Mouse (Mus musculus) layer of hippocampus, postnatal 14 days (tissue): ENCODE data around the gene 4930432M17Rik. TPM values are rescaled to one million over a fixed set of nuclear protein-coding genes. Genes with fewer than 3 reads are reported as not detected.

Experiments used
- DNase-seq, 2 experiments: peaks; one replicate each; pipeline ENCODE4 v3.0.0; 2021 to 2022; ENCODE audit warnings: low spot score in 2 of 2, mixed read lengths in 1 of 2
- long read RNA-seq, 2 experiments: library from polyadenylated mRNA; stranded (forward); transcript quantifications; one replicate each; pipeline ENCODE4 v2.0.0; 2021
- total RNA-seq, 2 experiments: library from RNA; stranded (reverse); gene quantifications; 2 replicates each; pipeline ENCODE4 v1.2.3; 2021

4930432M17Rik gene
- not detected for total RNA-seq
- long read RNA-seq, experiment 1, result 0 reads
- long read RNA-seq, experiment 2, result 0 reads

DNA sequence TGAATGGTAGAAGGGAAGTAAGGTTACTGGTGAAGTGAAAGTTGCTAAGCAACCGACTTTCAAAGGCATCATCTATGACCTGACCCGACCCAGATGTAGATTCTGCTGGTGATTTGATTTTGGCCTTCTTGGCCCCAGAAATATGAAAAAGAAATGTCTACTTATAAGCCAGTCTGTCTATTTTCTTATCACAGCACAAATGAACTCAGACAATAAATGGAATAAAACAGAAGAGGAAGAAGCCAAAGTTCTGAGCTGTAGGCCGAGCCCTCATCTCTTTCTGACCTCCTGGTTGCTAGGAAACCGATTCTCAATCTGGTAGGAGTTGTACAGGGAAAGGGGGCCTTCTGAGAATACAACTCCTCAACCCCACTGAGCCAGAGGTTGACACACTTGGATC is at the start of gene 4930432M17Rik:
4930432M17Rik (plus strand) TSS at position 301 of the 400 bp plus-strand sequence.
- no peak for DNase-seq

DNA sequence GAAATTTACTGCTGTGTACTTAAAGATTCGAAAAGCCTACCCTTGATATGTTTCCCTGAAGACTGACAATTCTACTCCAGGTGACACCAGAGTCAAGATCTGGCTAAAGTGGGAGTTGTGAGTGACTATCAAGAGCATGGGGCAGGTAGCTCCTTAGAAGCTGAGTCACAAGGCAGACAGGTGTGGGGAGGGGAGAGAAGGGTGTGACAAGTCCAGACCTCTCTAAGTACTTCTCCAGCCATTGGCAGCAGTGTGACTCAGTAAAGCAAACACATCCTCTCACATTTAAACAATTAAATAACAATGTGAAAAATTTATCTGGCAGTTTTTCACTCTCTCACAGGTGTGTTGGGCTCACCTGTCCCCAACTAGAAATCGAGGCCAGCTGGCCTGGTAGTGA is 44.9 kb upstream of the 4930432M17Rik start:
- DNase-seq, result no peak

DNA sequence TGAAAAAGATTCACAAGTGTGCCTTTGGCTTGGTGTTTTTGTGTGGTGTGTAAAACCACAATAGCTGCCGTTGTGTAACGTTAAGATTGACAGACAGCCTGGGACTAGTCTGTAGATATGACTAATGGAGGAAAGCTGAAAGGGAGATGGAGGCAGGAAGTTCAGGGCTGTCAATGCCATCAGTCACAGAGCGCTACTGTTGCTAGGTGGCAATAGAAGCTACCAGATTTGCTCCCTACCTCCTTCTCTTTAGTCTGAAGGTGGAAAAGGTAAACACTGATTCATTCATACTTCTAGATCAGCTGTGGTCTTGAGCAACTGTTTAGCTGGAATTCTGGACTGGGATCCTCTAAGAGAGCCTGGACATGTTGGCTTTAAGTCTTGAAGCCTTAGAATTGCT is 44.3 kb upstream of the 4930432M17Rik start:
- no peak for DNase-seq

DNA sequence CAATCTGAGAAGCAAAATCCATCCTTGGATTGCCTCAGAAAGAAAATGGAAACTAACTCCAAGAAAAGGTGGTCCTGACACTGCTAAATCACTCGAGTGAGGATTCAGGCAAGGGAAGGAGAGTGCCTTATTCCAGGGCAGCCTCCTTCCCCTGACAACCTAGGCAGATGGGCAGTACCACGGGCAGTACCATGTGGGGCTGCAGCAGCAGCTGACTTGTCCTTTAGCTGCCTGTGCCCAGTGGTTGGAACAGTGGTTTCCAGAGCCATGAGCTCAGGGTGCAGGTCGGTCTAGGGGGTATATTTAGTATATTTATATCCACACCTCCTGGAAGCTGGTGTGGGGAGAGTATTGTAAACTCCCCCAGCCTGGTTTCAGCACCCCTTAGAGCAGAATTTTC is 42.3 kb upstream of the 4930432M17Rik start:
- DNase-seq, result no peak

DNA sequence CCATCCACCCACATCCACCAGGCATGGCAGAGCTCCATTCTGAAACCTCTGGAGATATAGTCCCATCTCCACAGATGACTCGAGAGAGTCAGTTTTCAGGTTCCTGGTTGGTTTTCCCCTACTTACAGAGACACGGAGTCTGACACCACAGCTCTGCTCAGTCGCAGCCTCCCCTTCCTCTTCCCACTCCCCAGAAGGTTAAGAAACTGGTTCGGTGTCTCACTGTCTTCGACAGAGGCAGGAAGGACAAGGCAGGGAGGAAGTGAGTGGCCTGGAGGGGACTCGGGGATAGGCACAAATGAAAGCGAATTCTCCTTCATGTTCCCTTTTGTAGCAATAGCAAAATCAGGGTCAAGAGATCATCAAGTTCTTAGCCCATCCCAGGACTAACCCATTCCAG is 39.9 kb upstream of the 4930432M17Rik start:
- no peak for DNase-seq

DNA sequence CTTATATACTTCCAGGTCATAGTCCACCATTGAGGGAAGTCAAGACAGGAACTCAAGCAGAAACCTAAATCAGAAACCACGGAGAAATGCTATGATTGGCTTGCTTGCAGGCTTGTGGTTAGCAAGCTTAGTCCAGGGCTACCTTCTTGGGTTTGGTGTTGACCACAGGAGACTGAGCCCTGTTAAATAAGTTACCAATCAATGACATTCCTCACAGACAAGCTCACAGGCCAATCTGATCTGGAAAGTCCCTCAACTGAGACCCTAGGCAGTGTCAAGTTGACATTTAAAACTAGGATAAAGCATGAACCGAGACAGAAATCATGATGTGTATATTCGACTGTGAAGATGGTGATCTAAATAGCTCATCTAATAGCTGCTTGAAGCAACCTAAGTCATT is 35.6 kb upstream of the 4930432M17Rik start:
- no peak for DNase-seq

DNA sequence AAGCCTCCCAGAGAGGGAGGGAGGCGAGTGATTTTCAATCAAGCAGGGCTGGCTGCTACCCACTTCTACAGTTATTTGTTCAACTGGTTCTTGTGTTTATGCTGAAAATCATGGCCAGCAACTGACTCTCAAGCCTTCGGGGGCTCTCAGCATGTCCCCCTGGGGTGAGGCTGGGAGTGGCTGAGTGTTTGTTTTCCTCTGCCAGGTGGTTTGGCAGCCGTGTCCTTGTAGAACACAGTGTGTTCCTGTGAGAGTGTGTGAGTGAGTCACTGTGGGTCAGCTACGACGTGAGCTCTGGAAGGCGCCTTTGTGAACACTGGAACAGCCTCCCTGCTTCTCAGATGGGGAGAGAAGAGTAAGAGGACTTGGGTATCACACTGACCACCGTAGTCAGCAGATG is 35.1 kb upstream of the 4930432M17Rik start:
- peak in 1 of 2 experiments; percentile 21 for DNase-seq

DNA sequence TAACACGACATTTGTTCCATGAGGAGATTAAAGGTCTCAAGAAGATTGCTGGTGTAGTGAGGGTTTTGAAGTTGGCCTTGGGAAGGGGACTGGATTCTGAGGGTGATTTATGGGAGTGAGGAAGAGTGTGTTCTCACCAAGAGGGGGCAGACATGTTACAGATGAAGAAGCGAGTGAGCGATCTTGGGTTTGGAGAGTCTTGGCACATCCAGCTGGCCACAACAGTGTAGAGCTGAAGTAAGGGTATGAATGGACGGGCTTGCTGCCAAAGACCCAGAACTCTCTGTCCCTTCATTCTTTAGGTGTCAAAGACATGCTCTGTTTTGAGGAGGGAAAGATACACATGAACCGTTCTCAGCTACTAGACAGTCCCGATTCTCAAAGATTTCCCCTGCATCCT is 34.2 kb upstream of the 4930432M17Rik start:
- DNase-seq, result peak; percentile 56 to 89

DNA sequence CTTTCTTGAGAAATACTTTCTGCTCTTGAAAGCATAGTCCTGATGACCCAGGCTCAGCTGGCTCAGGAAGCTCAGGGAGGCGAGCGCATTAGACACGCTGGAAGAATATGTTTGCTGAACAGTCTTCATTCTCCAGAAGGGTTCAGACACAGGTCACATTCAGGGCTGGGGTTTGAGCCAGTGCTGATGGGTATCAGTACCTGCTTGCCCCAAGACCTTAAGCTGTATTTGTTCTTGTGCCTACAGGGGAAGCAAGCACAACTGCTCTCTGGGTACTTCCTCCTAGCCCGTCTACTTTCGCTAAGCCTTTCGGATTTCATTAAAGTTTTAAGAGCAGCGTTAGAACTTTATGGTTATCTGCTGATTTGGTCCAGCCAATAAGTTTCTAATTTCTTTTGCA is 33.8 kb upstream of the 4930432M17Rik start:
- no peak for DNase-seq

DNA sequence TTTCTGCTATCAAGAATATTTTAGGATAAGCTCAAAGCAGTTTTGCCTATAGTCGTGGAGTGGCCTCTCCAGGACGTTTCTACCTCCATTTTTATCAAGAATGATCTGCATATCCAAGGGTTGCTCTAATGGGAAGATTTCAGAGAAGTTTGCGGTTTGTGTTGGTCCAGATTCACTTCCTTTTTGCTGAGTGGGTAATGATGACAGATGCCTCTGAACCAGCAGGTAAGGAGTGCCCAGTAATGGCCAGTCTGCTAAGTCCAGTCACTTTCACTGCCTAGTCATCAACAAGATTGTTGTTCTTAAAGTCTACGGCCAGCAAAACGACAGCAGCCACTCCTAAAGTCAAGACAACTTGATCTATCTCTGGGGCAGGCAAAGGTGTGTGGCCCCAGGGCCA is 32.8 kb upstream of the 4930432M17Rik start:
- no peak for DNase-seq

DNA sequence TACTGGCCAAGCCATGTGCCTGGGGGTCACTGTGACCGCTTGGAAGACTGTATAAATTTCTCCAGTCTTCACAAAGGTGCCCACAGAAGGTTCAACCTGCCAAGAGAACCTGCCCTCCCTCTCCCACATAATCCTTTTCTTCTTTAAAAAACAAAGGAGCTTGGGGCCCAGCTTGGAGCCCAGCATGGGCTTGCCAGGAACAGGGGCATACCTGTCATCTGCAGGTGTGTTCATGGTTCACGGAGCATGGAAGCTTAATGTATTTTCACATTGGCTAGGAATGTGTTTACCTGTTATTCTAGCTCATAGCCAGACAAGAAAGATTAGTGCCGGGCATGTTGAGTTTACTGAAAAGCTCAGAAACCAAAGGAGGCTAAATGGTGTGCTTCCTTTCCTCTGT is 32.3 kb upstream of the 4930432M17Rik start:
- DNase-seq, result no peak

DNA sequence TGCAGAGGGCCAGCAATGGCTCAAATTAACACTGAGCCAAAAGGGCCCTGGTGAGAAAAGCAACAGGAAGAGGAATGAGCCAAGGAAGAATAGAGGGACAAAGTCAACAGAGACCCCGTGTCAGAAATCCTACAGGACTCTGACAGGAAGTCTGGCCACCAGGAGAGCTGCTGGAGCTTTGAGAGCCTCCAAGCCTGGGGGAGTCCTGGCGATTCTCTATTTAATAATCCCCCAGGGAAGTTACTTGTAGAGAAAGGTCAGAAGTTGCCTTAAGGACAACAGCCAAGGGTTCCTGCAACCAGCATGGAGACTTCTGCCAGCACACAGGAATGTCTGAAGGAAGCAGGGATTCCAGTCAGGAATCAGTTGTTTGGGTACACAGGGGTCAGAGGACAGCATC is 30.0 kb upstream of the 4930432M17Rik start:
- DNase-seq, result no peak

DNA sequence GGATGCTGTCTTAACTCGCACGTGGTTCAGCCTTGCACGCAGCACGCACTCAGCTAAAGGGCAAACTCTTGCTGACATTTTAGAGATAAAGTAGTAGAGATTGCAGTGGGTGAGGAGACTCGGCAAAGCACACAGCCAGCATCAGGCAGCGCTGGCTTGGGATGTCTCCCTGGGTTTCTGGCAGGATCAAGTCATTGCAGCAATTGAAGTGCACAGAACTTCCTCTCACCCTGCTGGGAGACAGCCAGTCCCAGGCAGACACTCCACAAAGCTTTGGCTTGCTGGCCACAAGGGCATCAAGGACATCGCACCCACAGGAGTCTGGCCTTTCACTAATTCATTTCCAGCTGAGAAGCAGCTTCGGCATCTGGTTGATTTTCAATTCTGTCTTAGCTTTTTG is 27.3 kb upstream of the 4930432M17Rik start:
- peak in 1 of 2 experiments; percentile 41 for DNase-seq

DNA sequence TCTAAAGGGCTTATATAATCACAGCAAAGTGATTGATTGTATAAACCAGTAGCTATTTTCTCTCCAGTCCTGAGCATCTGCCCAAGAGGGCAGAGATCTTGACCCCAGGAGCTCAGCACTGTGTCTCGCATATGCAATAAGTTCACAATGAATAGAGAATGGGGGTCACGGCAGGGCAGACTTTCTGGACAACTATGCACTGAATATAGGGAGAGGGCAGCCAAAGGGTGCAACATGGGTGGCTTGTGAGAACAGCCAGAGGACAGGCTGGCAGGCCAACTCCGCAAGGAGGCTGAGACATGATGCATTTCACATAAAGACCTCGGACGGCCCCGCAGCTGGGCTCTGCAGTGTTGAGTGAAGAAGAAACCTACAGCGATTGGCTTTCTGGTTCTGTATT is 25.1 kb upstream of the 4930432M17Rik start:
- DNase-seq, result no peak

DNA sequence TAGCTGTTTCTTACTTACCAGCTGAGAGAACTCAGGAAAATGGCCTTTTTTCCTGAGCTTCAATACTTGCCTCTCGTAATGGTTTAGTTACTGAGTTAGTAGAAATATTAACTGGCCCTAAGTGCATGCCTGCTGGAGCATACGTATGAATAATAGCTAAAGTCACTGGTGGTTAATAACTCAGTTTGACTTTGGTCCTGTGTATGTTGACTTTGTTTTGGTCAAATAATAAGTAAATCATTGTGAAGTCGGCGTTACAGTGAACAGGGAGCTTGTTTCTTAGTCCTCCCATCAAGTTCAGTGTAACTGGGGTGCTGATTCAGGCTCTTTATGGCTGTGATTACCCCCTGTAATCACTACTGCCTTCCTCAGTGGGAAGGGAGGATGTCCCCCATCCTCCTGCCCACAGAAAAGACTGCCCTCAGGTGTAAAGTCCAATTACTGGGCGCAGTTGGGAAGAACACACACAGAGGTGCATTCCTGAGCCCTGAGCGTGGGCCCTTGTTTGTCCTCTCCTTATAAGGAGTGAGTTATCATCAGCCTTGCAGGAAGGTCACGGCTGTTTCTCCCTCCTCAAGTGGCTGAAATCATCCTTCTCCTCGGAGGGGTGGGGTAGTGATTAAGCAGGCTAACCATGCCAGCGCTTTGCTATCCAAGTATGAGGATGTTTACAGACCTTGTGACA is 24.1 kb upstream of the 4930432M17Rik start:
- DNase-seq, result no peak

DNA sequence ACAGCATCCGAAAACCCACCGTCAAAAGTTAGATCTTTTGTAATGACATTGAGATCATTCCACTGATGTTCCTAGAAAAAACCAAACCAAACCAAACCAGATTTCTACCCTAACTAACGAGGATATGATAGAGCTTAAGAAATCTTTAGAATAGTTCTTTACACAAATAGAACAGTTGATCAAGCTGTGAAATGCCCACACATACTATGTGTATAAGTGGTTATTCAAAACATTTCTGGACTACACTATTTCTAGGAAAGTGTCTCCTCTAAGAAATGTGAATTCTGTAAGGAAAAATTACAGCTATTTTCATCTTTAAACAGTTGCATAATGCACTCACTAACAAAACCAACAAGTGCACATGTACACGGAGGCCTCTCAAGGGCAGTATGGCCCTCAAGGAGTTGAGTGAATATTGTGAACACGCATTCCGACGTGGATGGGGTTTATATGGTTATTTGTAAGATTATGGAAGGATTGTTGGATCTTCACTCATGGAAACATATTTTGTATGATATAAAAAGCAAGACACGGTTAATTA is 22.3 kb upstream of the 4930432M17Rik start:
- DNase-seq, result no peak

DNA sequence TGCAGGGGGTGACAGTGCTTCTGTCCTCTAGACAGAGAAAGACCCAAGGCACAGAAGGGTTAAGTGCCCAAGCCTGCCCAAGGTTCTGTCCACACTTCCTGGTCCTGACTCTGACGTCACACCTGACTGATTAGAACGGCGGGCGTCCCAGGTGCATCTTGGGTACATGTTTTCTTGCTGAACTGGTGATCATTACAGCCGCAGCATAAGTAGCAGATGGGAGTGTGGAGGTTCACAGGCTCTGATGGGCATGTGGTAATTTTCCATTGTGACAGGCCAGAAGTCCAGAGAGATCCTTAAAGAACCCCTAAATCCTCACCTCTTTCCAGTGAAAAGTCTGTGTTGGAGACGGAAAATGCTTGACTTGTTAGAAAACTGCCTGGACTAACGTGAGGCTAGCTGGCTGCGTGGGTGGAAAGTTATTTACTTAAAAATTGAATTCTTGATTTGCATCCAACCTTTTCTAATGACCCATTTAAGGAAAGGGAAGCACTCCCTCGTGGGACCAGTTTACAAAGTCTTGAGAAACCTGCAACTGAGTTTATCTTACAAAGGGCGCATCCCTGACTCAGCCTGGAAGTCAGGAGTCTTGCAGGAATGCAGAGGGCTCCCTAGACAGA is 20.4 kb upstream of the 4930432M17Rik start:
- no peak for DNase-seq

DNA sequence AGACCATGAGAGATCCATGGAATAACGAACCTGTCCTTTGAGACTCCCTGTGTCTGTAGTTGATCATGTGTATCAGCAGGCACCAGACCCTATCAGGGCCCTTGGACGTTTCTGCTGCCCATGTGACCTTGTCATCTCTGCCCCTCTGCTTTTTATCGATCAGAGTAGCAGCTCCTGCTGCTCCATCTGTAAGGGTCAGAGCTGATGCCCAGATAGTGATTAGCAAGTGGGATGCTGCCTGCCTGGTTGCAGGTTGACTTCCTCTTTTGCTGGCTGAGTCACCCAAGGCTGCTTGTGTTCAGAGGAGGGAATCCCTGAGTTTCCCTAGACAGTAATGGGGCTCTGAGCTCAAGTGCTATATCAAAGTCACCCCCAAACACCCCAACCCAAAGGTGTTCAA is 18.9 kb upstream of the 4930432M17Rik start:
- no peak for DNase-seq

DNA sequence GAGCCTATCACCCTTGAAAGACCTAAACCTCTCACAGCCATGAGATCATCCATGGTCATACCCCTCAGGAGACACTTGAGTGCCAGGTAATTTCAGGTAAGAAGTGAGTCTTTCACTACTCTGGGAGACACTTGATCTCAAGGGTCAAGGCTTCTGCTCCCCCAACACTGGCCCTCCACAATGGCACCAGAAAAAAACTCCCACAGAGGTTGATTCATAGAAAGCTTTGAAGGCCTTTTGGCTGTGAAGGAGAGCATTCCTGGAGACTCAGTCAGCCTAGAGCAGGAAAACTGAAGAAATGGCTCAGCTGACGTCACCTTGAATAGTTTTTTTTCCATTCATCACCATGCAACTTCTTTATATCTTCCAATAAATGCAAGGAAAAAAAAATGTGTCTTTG is 18.4 kb upstream of the 4930432M17Rik start:
- no peak for DNase-seq

DNA sequence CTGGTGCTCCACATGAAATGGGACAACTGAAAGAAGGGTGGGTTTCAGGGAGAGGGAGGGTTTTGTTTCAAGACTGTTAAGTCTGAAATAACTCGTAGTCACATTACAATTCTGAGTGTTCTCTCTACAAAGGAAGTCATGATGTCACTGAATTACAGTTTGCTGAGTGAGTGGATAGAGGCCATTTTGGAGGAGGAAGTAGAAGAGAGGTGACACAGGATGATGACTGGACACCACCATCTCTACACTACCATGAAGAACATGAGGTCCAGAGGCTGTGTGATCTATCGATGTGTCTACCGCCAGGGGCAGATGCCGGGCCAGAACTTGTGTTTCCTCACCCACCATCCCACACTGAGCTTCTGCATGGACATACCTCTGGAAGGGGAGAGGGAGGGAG is 13.6 kb upstream of the 4930432M17Rik start:
- no peak for DNase-seq

DNA sequence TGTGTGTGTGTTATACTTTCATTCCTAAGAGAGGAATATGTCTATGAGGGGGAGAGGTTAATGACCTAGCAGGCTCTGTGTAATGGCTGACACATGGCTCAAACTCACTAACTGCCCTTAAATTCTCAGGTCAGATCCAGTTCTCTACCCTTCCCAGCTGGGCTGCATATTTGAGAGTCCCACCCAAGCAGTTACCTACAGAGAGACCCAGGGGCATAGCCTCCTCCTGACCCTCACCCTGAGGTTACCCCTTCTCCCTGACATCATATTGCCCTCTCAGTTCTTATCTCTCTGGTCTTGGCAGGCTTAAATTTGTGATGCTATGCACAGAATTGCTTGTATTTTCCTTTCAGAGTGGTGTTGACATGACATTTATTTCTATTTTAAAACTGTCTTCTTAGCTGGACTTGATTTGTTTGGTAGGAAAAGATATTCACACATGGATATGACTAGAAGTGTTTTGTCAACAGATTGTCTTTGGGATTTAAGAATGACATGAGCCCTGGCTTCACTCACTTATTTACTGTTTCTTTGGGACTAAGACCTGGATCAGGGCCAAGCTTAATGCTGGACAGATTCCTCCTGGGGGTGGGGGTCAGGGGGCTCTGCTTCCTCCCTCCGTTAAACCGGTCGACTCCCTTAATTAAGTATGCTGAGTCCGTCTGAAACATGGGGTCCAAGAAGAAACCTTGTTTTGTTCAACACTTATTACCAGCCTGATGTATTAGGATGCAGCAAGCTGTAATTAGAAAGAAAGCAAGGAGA is 7.7 kb upstream of the 4930432M17Rik start:
- no peak for DNase-seq

DNA sequence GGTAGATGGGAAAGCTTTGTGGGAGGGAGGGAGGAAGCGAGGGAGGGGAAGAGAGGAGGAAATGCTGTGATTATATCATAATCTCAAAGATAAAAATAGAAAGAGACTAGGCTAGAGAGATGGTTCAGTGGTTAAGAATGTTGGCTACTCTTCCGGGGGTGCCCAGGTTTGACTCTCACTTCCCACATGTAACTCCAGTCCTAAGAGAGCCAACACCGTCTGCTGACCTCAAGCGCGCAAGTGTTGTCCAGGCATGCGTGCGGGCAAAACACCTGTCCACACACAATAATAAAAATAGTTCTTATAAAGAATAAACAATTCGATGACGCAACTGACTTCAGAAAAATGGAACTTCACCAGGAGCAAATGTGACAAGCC is 7.1 kb upstream of the 4930432M17Rik start:
- no peak for DNase-seq
